Mouse (Mus musculus): Measurements from ENCODE around the gene Lrp6. TPM values are rescaled to one million over a fixed set of nuclear protein-coding genes. Genes with fewer than 3 reads are reported as not detected.

The Lrp6 gene
- total RNA-seq, 2 experiments from 2014 or later = 55.3 to 59.1 TPM

DNA sequence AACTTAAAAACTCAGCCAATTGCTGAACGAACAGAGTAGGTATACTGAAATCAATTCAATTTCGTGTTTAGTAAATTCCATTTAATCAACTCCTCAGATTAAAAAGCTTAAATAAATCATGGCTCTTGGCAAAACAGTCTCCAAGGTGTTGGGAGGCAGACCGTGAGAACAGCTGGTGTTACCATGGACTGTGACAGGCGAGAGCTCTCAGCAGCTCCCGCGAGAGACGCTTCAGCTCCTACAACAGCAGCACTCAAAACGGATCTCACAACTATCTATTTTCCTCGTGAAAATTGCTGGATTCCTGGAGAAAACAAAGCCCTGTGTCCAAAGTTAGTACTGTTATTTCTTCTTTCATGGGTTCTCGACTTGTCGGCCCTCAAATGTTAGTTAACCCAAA lies 116.8 kb downstream of the Lrp6 start:
- DNase-seq (ENCODE audit: low spot score) = no peak
- intact Hi-C loops (cut with DNase I) = loop anchor here (2.0 kb wide), 1 partner anchor 25 kb away; no protein-coding TSS in a partner anchor

DNA sequence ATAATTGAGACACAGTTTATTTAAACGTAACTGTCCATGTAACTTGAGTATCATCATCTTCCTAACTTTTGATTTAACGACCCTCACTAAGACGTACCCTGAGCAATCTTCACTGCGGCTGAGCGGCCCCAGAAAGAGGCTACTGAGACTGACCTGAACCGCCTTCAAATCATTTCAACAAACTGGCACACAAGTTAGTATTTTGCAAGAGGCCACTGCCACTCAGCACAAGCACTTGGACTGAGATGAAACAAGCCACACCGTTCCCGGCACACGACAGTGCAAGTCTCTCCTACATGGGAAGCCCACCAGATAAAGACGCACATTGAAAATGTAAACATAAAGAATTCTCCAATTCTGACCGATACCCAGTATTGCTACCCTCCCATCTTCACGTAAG lies 118.3 kb downstream of the Lrp6 start:
- DNase-seq (ENCODE audit: low spot score) = no peak
- intact Hi-C loops (cut with DNase I) = no loop called here

DNA sequence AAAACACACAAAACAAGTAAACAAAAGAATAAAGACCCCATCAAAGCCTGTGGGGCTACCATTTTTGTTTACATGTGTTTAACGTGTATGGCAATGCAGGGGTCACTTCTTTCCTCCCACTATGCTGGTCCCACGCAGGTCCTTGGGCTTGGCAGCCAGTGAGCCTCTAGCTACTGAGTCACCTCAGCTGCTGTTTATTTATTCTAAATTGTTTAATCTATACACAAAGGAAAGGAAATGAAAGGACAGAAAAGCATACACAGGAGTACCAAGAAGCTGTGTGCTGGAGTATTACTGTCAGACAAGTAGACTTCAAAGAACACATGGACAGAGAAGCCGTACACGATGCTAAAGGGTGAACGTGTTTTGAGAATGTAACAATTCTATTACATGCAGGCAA lies 122.8 kb downstream of the Lrp6 start:
- DNase-seq (ENCODE audit: low spot score) = no peak
- intact Hi-C loops (cut with DNase I) = no loop called here

DNA sequence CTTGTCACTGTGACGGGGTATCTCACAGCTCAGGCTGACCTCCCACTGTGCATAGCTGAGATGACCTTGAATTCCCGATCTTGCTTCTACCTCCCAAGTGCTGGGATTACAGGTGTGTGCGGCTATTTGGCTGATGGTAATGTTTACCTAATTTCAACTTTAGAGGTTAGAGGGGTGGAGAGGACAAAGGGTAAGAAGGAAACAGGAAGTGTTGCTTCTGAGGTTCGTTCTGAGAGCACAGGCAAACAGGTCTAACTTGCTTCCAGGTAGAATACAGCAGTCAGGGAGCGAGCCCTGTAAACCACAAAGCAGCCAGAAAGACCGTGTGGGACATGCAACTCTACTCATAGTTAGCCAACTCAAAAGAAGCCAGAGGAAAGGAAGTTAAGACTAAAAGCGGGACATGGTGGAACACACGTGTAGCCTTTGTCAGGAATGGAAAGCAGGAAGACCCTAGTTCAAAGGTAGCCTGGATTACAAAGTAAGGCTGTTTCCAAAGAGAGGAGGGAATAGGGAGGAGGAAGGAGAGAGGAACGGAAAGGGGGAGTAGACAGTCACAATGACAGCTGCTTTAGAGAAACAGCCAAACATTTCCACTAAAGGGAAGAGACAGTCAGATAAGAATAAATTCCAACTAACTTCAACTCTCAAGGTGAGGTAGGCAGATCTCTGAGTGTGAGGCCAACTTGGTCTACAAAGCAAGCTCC lies 123.4 kb downstream of the Lrp6 start:
- intact Hi-C loops (cut with DNase I) = no loop called here
- no peak for DNase-seq (ENCODE audit: low spot score)

DNA sequence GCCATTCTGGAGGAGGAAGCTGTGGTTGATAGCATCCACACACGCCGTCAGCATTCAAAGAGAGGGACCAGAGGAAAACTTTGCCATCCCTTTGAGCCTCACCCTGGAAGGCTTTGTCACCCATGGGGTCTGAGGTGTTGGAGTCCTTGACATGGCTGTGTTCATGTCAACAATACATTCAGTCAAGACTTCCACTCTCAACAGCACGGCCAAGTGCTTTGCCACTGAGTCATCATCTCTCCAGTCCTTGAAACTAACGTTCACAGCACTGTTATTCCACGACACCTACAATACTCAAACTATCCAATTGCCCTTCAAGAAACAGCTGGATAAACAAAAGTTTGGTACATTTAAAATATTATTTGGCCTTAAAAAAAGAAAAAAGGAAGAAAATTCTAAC lies 124.5 kb downstream of the Lrp6 start:
- intact Hi-C loops (cut with DNase I) = no loop called here
- no peak for DNase-seq (ENCODE audit: low spot score)

DNA sequence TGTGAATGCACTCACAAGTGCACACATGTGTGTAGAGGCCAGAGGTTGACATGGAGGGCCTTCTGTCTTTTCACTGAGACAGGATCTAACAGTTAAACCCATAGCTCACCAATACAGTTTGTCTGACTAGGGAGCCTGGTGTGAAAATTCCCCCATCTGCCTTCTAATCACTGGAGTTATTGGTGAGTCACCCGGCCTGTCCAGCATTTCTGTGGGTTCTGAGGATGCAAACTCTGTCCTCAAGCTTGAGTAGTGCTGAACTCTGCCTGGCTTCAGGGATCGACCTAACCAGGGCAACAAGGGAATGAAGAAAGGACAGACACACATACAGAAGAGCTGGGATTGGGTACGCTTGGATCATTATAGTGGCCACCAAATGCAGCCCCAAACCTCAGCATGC lies 125.0 kb downstream of the Lrp6 start:
- no peak for DNase-seq (ENCODE audit: low spot score)

DNA sequence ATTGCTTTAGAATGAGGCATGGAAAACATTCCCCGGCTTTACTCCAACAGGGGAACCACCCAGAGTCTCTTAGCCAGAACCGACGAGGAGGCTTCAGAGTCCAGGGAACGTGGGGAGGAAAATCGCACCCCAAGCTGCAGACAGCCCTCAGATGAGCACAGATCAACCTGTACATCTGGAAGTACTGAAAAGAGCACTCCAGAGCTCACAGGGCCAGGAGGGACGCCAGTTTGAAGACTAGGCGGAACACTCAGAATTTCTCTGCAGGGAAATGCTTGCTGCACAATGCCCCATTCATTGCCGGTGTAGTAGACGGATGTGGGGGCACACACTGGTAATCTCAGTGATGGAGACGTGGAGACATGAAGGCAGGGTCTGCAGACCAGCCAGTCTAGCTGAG lies 126.7 kb downstream of the Lrp6 start:
- no peak for DNase-seq (ENCODE audit: low spot score)
- intact Hi-C loops (cut with DNase I) = no loop called here

More for the DNA sequence above, 125.0 kb downstream of the Lrp6 start:
- intact Hi-C loops (cut with DNase I) = no loop called here

DNA sequence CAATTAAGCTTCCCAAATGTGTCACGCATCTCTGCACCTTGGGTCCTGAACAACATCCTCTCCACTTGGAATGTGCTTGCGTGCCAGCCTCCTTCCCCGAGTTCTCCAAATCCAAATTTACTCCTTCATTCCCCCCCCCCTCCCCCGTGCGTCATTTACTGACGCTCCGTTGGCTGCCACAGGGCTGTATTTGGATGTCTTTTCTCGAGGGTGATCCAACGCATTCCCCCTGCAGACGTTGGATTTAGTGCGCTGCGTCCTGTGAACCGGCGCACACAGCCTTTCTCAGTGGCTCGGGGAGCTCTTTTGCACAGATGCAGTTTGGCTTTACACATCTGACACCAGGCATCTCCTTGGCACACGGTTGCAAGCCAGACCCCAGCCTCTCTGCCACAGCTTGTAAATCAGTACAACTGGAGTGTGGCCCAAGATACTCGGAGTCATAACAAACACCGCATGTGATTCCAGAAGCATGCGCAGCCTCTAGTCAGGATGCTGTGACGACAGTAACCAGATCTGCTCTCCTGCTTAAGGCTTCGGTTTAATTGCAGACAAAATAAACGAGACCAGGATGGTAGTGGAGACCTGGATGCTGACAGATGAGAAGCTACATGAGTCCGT lies 127.3 kb downstream of the Lrp6 start:
- peak; percentile 16 for DNase-seq (ENCODE audit: low spot score)
- intact Hi-C loops (cut with DNase I) = no loop called here

DNA sequence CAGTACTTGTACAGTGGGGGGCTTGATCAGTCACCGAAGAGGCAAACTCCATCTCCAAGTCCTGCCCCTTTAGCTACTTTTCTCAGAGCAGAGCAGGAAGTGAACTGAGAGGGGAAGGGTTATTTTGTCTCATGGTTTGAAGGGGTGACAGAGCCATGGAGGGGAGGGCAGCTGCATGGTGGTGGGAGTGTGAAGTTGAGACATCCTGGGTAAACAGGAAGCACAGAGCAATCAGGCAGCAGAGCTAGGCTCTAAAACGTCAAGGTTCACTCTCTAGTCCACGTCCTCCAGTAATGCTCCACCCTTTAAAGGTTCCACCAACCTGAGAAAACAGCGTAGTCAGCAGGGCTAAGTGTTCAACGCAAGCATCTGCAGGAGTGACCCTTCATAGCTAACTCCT lies 129.8 kb downstream of the Lrp6 start:
- DNase-seq (ENCODE audit: low spot score) = no peak
- intact Hi-C loops (cut with DNase I) = no loop called here

DNA sequence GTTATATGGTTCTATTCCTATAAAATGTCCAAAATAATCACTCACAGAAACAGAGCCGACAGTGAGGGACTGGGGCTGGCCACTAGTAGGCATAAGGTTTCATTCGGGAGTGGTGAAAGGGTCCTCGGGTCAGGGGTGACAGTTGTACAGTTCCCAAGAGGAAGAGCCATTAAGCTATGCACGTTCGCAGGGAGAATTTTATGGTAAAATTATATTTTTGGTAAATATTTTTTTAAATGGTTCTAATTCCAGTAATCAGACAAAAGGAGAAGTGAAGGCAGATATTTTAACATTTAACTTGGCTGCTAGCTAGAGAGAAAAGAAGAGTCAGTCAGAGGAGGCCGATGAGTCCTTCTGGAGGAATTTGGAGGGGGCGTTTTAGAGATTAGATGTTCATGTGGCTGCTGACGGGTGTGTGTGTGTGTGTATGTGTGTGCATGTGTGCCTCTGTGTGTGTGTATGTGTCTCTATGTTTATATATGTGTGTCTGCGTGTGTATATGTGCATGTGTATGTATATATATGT lies 131.8 kb downstream of the Lrp6 start:
- intact Hi-C loops (cut with DNase I) = no loop called here
- no peak for DNase-seq (ENCODE audit: low spot score)

DNA sequence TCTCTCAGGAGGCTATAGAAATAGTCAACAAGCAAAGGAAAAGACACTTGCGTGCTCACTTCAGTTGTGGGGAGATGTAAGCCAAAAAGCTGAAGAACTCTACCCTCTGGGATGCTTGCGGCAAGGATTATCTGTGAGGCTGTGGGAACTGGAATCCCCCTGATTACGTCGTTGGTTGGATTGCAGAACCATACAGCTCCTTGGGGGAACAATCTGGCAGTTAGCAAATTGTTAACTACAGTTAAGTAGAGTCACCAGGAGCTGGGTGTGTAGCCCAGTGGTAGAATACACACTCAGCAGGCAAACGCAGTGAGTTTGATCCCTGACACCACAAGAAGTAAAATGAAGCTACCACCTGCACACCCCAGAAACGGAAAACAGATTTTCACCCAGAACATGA lies 132.7 kb downstream of the Lrp6 start:
- no peak for DNase-seq (ENCODE audit: low spot score)
- intact Hi-C loops (cut with DNase I) = no loop called here

DNA sequence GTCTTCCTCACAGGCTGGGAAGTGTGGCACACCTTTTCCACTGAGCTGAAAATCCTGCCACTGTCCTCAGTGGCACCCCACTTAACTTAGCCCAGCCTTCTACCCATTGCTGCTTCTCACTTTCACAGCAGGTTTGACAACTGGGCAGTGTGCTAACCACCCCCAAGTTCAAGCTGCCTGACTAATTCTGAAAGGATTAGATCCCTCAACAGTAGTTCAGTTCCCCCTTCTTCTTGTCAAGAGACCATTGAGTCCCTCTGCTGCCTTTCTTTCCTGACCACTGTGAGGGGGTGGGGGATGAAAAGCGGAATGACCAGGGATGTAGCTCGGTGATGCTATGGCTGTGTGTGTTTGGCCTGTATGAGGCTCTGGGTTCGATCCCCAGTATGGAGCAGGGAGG lies 133.5 kb downstream of the Lrp6 start:
- no peak for DNase-seq (ENCODE audit: low spot score)
- intact Hi-C loops (cut with DNase I) = no loop called here

DNA sequence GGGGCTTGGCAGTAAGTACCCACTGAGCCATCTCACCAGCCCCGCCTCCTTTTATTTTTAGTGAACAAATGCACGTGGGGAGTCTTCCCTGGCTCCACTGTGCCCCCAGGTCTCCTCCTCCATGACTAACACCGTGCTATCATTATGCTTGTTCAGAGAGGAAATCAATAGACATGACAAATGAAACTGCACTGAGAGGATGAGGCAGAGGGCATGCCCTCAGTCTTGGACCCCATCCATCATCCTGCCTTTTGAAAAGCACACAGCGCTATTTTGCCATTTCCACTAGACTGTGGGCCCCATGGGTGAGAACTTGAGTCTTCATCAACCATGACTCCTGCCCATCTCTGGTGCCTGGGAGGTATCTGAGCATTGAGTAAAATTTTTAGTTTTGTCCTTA lies 135.2 kb downstream of the Lrp6 start:
- intact Hi-C loops (cut with DNase I) = no loop called here
- no peak for DNase-seq (ENCODE audit: low spot score)

DNA sequence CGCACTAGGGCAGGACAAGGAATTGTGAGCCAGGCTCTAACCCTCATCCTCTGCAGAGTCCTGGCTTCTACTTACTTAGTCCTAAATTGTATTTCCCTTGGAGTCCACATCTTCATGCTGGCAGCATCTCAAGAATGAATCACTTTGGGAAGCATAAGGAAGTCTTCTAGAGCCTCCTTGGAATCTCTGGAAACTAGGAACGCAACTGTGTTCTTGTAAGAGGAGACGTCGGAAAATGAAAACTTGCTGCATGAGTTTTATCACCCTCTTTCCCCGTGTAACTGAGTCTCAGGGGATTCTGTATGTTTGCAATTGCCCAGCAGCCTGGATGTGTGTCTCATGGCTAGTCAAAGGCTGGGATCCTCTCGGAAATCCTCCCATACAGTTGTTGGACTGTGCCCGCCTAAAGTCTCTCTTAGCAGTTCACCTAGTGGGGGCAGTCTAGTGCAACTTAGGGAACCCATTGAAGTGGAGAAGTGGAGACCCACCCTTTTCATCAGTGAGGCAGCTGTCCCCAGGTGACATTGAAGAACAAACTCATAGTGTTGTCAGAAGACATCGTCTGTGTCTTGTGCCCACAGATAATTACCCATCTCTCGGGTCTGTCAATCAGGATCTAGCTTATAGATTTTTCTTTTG lies 136.5 kb downstream of the Lrp6 start:
- no peak for DNase-seq (ENCODE audit: low spot score)
- intact Hi-C loops (cut with DNase I) = no loop called here

DNA sequence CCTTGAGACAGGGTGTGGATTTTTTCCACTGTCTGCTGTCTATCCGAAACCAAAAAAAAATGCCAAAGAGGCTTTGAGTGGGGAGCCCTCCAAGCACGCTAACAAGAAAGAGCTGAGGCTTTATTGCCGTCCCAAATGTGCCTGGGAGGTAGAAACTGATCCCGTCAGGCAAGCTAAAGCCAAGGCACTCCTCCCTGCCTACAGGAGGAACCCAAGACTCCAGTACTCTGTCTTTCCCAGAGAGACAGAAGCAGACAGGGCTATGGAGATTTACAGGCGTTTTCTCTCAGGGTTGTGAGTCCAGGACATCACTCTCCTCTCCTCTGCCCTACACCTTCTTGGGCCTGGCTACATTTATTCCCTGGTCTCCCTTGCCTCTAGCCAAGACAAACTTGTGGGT lies 138.3 kb downstream of the Lrp6 start:
- intact Hi-C loops (cut with DNase I) = loop anchor here (5.0 to 10.0 kb wide), 3 partner anchors 44 to 366 kb away; partner anchors contain the start of genes Dusp16 and Lrp6
- no peak for DNase-seq (ENCODE audit: low spot score)

DNA sequence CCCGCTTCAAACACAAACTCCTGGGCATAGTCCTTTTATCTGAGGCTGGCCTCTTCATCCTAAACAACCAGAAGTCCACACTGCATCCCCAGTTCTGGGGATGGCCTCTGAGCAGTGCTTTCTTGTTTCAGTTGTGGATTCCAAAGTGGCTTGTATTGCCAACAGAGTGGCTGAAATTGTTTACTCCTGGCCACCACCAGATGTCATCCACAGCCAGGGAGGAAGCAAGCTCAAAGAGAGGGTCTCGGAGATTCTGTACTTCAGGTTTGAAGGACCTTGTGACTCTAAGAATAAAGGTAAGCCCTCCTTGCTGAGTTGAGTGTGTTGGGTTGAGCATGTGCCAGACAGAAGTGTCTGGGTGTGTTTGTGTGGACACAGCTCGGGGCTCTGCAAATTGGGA lies 139.6 kb downstream of the Lrp6 start:
- intact Hi-C loops (cut with DNase I) = loop anchor here (5.0 to 10.0 kb wide), 3 partner anchors 45 to 368 kb away; partner anchors contain the start of genes Dusp16 and Lrp6
- DNase-seq (ENCODE audit: low spot score) = no peak

DNA sequence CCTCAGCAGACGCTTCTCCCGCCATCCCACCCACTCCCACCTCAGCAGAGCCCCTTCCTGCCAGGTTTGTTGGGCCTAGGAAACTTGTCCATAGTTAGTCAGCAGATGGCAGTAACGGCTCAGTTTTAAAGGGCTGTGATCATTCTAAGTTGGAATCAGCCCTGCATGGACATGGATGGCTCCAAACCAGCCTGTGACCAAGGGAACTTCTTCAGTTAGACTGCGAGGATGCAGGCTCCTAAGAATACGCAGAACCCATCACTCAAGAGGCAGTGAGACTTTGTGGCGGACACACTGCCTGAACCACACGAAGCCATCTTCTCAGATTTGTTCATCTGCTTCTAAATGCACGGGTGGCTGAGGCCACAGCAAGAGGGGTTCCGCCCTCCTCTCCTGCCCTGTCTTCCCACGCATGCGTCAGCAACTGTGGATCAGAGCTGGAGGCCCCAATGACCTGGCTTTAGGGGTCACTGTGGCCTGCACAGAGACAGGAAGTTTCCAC lies 141.5 kb downstream of the Lrp6 start:
- intact Hi-C loops (cut with DNase I) = loop anchor here (1.0 to 10.0 kb wide), 7 partner anchors 26 to 370 kb away; partner anchors contain the start of genes Dusp16 and Lrp6

DNA sequence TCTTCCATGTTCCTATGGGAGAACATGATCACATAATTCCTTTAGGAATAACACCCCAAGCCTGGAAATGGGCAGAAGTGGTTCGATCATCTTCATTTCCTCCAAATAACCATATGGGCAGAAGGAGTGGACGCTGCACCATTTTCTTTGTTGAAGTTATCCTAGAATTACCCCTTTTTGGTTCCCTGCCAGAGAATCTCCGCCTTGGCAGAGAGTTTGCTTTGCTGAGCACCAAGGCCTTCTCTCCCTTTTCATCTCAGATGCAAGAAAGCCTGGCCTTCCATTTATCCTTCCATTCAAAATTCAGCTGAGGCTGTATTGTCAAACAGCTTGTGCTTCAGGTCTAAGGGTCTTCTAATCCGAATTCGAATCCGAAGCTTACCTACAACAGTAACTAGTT lies 144.8 kb downstream of the Lrp6 start:
- DNase-seq (ENCODE audit: low spot score) = no peak
- intact Hi-C loops (cut with DNase I) = loop anchor here (10.0 kb wide), 1 partner anchor 373 kb away; the partner anchor contains the start of gene Dusp16

More for the DNA sequence above, 141.5 kb downstream of the Lrp6 start:
- DNase-seq (ENCODE audit: low spot score) = peak; percentile 59

DNA sequence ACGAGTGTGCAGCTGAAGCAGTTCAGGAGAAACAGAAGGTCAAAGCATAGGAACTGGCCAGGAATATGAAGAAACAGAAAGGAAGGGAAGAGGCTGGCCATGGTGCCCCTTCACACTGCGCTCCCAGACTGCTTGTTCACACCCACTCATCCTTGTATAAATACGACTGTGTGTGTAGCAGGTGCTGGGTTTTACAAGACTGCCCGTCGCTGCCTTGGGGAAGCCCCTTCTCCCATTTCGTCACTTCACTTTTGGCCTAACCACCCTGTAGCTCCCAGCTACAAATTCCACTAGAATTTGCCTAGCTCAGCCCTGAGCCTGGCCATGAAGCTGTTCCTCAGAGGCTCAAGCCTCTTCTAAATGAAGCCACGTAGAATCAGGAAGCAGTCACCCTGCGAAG lies 146.4 kb downstream of the Lrp6 start:
- intact Hi-C loops (cut with DNase I) = loop anchor here (10.0 kb wide), 1 partner anchor 374 kb away; the partner anchor contains the start of gene Dusp16
- no peak for DNase-seq (ENCODE audit: low spot score)

DNA sequence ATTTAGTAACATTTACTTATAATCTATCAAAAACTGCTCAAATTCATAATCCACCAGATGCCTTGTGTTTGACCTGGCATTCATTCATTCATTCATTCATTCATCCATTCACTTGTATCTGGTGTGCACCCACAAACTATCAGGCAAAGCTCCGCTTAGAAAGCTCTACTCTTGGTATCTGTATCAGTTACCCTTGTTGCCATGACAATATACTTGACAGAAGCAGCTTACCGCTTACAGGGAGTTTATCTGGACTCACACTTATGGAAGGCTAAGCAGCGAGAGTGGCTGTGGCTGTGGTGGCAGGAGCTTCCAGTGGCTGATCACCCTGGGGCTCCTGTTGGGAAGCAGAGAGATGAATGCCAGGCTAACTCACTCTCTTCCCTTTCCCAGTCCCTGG lies 148.9 kb downstream of the Lrp6 start:
- no peak for DNase-seq (ENCODE audit: low spot score)
- intact Hi-C loops (cut with DNase I) = no loop called here

All from heart, postnatal 25 days (tissue).